Mouse (Mus musculus): Measurements from ENCODE around the gene Taar3. TPM values are rescaled to one million over a fixed set of nuclear protein-coding genes. Genes with fewer than 3 reads are reported as not detected.
A peak's percentile ranks its signal among the peaks of the same experiment; 100 is the strongest.

The Taar3 gene
- total and polyA plus RNA-seq, 2 experiments, result not detected

- TF ChIP-seq POLR2A (IDR thresholded peaks at IDR 0.05; ENCODE audit: extremely low read depth, insufficient read depth, low read length) (no peak), CTCF (IDR thresholded peaks at IDR 0.05; ENCODE audit: low read depth, low read length) (no peak)
- Histone ChIP-seq H3K36me3 (ENCODE audit: control insufficient read depth, insufficient read depth, low read length) (no peaks in the 10 kb centered on the region), H3K9ac (ENCODE audit: low read depth, low read length) (no peak overlapping the region), H3K4me1 (ENCODE audit: control insufficient read depth, insufficient read depth, low read length) (no peaks in the 10 kb centered on the region), H3K4me3 (ENCODE audit: insufficient read depth, low read depth, low read length) (no peak overlapping the region), H3K79me2 (ENCODE audit: control insufficient read depth, insufficient read depth, low read length) (no peaks in the 10 kb centered on the region), H3K27me3 (ENCODE audit: control insufficient read depth, insufficient read depth, low read length) (no peaks in the 10 kb centered on the region), H3K27ac (replicated peaks; ENCODE audit: insufficient read depth, low read depth, low read length) (no peak overlapping the region)
- no peak for DNase-seq (ENCODE audit: extremely low read depth, low read depth, low spot score)
- WGBS, result 35% methylated on average over 4 of the region's 4 CpGs
Measured at GRCm38 (mm10) chr10:23937613-23938012, 11.7 kb upstream of the Taar3 start.

- H3K4me3 ChIP-seq (ENCODE audit: insufficient read depth, low read depth, low read length), result no peak within 1 kb of the TSS
- H3K4me1 ChIP-seq (ENCODE audit: control insufficient read depth, insufficient read depth, low read length), result no peaks in the 10 kb centered on the region
- no peaks in the 10 kb centered on the region for H3K36me3 ChIP-seq (ENCODE audit: control insufficient read depth, insufficient read depth, low read length)
- H3K27me3 ChIP-seq (ENCODE audit: control insufficient read depth, insufficient read depth, low read length), result no peaks in the 10 kb centered on the region
- no peak within 1 kb of the TSS for H3K27ac ChIP-seq (replicated peaks; ENCODE audit: insufficient read depth, low read depth, low read length)
- H3K79me2 ChIP-seq (ENCODE audit: control insufficient read depth, insufficient read depth, low read length), result no peaks in the 10 kb centered on the region
- TF ChIP-seq CTCF (IDR thresholded peaks at IDR 0.05; ENCODE audit: low read depth, low read length) (no peak), POLR2A (IDR thresholded peaks at IDR 0.05; ENCODE audit: extremely low read depth, insufficient read depth, low read length) (no peak)
- WGBS, result 69% methylated on average over 6 of the region's 6 CpGs
- no peak for DNase-seq (ENCODE audit: extremely low read depth, low read depth, low spot score)
- no peak within 1 kb of the TSS for H3K9ac ChIP-seq (ENCODE audit: low read depth, low read length)
Measured at GRCm38 (mm10) chr10:23938312-23938711, 11.0 kb upstream of the Taar3 start, which contains the start of gene Taar2. Taar2 (plus strand) TSS chr10:23938572.

GRCm38 (mm10) chr10:23942465-23942864 lies 6.9 kb upstream of the Taar3 start:
- no peak overlapping the region for H3K9ac ChIP-seq (ENCODE audit: low read depth, low read length)
- H3K4me3 ChIP-seq (ENCODE audit: insufficient read depth, low read depth, low read length), result no peak overlapping the region
- H3K36me3 ChIP-seq (ENCODE audit: control insufficient read depth, insufficient read depth, low read length), result no peaks in the 10 kb centered on the region
- H3K27me3 ChIP-seq (ENCODE audit: control insufficient read depth, insufficient read depth, low read length), result no peaks in the 10 kb centered on the region
- H3K4me1 ChIP-seq (ENCODE audit: control insufficient read depth, insufficient read depth, low read length), result no peaks in the 10 kb centered on the region
- TF ChIP-seq CTCF (IDR thresholded peaks at IDR 0.05; ENCODE audit: low read depth, low read length) (peak; percentile 58), POLR2A (IDR thresholded peaks at IDR 0.05; ENCODE audit: extremely low read depth, insufficient read depth, low read length) (no peak)
- H3K27ac ChIP-seq (replicated peaks; ENCODE audit: insufficient read depth, low read depth, low read length), result no peak overlapping the region
- 80% methylated on average over 5 of the region's 5 CpGs for WGBS
- peak; percentile 10 for DNase-seq (ENCODE audit: extremely low read depth, low read depth, low spot score)
- H3K79me2 ChIP-seq (ENCODE audit: control insufficient read depth, insufficient read depth, low read length), result no peaks in the 10 kb centered on the region

- 56% methylated on average over 7 of the region's 7 CpGs for WGBS
- no peak for DNase-seq (ENCODE audit: extremely low read depth, low read depth, low spot score)
- H3K4me3 ChIP-seq (ENCODE audit: insufficient read depth, low read depth, low read length), result no peak overlapping the region
- no peaks in the 10 kb centered on the region for H3K79me2 ChIP-seq (ENCODE audit: control insufficient read depth, insufficient read depth, low read length)
- TF ChIP-seq CTCF (IDR thresholded peaks at IDR 0.05; ENCODE audit: low read depth, low read length) (no peak), POLR2A (IDR thresholded peaks at IDR 0.05; ENCODE audit: extremely low read depth, insufficient read depth, low read length) (no peak)
- H3K27ac ChIP-seq (replicated peaks; ENCODE audit: insufficient read depth, low read depth, low read length), result no peak overlapping the region
- H3K9ac ChIP-seq (ENCODE audit: low read depth, low read length), result no peak overlapping the region
- no peaks in the 10 kb centered on the region for H3K27me3 ChIP-seq (ENCODE audit: control insufficient read depth, insufficient read depth, low read length)
- H3K36me3 ChIP-seq (ENCODE audit: control insufficient read depth, insufficient read depth, low read length), result no peaks in the 10 kb centered on the region
- H3K4me1 ChIP-seq (ENCODE audit: control insufficient read depth, insufficient read depth, low read length), result no peaks in the 10 kb centered on the region
Measured at GRCm38 (mm10) chr10:23948026-23948425, 1.3 kb upstream of the Taar3 start.

- H3K4me1 ChIP-seq (ENCODE audit: control insufficient read depth, insufficient read depth, low read length), result no peaks in the 10 kb centered on the region
- no peak overlapping the region for H3K4me3 ChIP-seq (ENCODE audit: insufficient read depth, low read depth, low read length)
- H3K27ac ChIP-seq (replicated peaks; ENCODE audit: insufficient read depth, low read depth, low read length), result no peak overlapping the region
- H3K79me2 ChIP-seq (ENCODE audit: control insufficient read depth, insufficient read depth, low read length), result no peaks in the 10 kb centered on the region
- no peak for DNase-seq (ENCODE audit: extremely low read depth, low read depth, low spot score)
- WGBS, result 86% methylated on average over 6 of the region's 6 CpGs
- TF ChIP-seq CTCF (IDR thresholded peaks at IDR 0.05; ENCODE audit: low read depth, low read length) (no peak), POLR2A (IDR thresholded peaks at IDR 0.05; ENCODE audit: extremely low read depth, insufficient read depth, low read length) (no peak)
- no peak overlapping the region for H3K9ac ChIP-seq (ENCODE audit: low read depth, low read length)
- H3K36me3 ChIP-seq (ENCODE audit: control insufficient read depth, insufficient read depth, low read length), result no peaks in the 10 kb centered on the region
- H3K27me3 ChIP-seq (ENCODE audit: control insufficient read depth, insufficient read depth, low read length), result no peaks in the 10 kb centered on the region
Measured at GRCm38 (mm10) chr10:23951714-23952113, 2.4 kb downstream of the Taar3 start.

- Histone ChIP-seq H3K9ac (ENCODE audit: low read depth, low read length) (no peak overlapping the region), H3K27ac (replicated peaks; ENCODE audit: insufficient read depth, low read depth, low read length) (no peak overlapping the region), H3K27me3 (ENCODE audit: control insufficient read depth, insufficient read depth, low read length) (no peaks in the 10 kb centered on the region), H3K4me3 (ENCODE audit: insufficient read depth, low read depth, low read length) (no peak overlapping the region), H3K79me2 (ENCODE audit: control insufficient read depth, insufficient read depth, low read length) (no peaks in the 10 kb centered on the region), H3K4me1 (ENCODE audit: control insufficient read depth, insufficient read depth, low read length) (peaks cover 2% of the 10 kb centered on the region; the same call in 1 of the 2 replicates), H3K36me3 (ENCODE audit: control insufficient read depth, insufficient read depth, low read length) (no peaks in the 10 kb centered on the region)
- DNase-seq (ENCODE audit: extremely low read depth, low read depth, low spot score), result peak; percentile 67
- TF ChIP-seq POLR2A (IDR thresholded peaks at IDR 0.05; ENCODE audit: extremely low read depth, insufficient read depth, low read length), result no peak
- TF ChIP-seq CTCF (IDR thresholded peaks at IDR 0.05; ENCODE audit: low read depth, low read length), result no peak
- 15% methylated on average over 3 of the region's 3 CpGs for WGBS
Measured at GRCm38 (mm10) chr10:23959071-23959470, 9.7 kb downstream of the Taar3 start.
